Mouse (Mus musculus) CH12.LX (cell line): ENCODE data around the gene Stag1. TPM values are rescaled to one million over a fixed set of nuclear protein-coding genes. Genes with fewer than 3 reads are reported as not detected.

Experiments used
- DNase-seq: peaks from one replicate; pipeline ENCODE4 v3.0.0-alpha.2; 2013; ENCODE audit errors: extremely low read depth
- H3K27ac ChIP-seq: 2 replicates; pipeline ENCODE4 v1.5.1; 2012; ENCODE audit warnings: low read depth, mild to moderate bottlenecking, control low read depth, moderate library complexity; ENCODE audit not compliant: insufficient read depth
- H3K27me3 ChIP-seq: replicated peaks from 2 replicates; pipeline ENCODE3; 2012; ENCODE audit warnings: inconsistent platforms
- H3K36me3 ChIP-seq, 2 experiments: replicated peaks in 1 of 2; 2 replicates each; pipeline versions ENCODE3 to v1.6.1; 2012; ENCODE audit warnings: inconsistent platforms in 1 of 2, low read length in 1 of 2, mild to moderate bottlenecking in 1 of 2, mixed read lengths in 1 of 2, moderate library complexity in 1 of 2; ENCODE audit not compliant: control insufficient read depth in 1 of 2, insufficient read depth in 1 of 2
- H3K4me1 ChIP-seq, 2 experiments: 2 replicates each; pipeline ENCODE4 v1.6.1; 2012; ENCODE audit warnings: inconsistent platforms in 1 of 2, moderate library complexity in 1 of 2; ENCODE audit not compliant: insufficient read depth in 2 of 2, control insufficient read depth in 1 of 2
- H3K4me2 ChIP-seq: 2 replicates; pipeline ENCODE4 v1.6.1; 2012; ENCODE audit warnings: low read depth, mild to moderate bottlenecking, control low read depth; ENCODE audit not compliant: poor library complexity, insufficient read depth, severe bottlenecking
- H3K4me3 ChIP-seq, 3 experiments: fragments of 150-350 bp in 1 of 3; sonication (generic) in 1 of 3; replicated peaks in 1 of 3; 2 replicates each; pipeline versions ENCODE3 to v1.5.1; 2011 to 2012; ENCODE audit warnings: low read depth in 2 of 3, low read length in 2 of 3, mild to moderate bottlenecking in 2 of 3, moderate library complexity in 2 of 3, control low read depth in 1 of 3, improper control_type of control experiment in 1 of 3, inconsistent platforms in 1 of 3, mixed read lengths in 1 of 3; ENCODE audit not compliant: poor library complexity in 1 of 3
- H3K79me2 ChIP-seq: replicated peaks from 2 replicates; pipeline ENCODE4 v1.6.1; 2012; ENCODE audit warnings: mild to moderate bottlenecking, moderate library complexity; ENCODE audit not compliant: control insufficient read depth, poor library complexity, insufficient read depth, severe bottlenecking; ENCODE audit errors: extremely low read depth
- H3K9ac ChIP-seq: 2 replicates; pipeline ENCODE4 v1.6.1; 2012; ENCODE audit warnings: low read depth, mild to moderate bottlenecking, control low read depth, moderate library complexity; ENCODE audit not compliant: insufficient read depth
- H3K9me3 ChIP-seq: replicated peaks from 2 replicates; pipeline ENCODE3; 2012; ENCODE audit warnings: low read length, inconsistent platforms, mixed read lengths
- CHD1 ChIP-seq: IDR thresholded peaks from 2 replicates; pipeline ENCODE4 v1.6.1; 2012; ENCODE audit warnings: low read depth, low read length, improper control_type of control experiment, inconsistent platforms
- CTCF ChIP-seq, 2 experiments: IDR thresholded peaks in 1 of 2; conservative IDR thresholded peaks in 1 of 2; 2 replicates each; pipeline ENCODE4 v1.5.1; 2011 to 2012; ENCODE audit warnings: low read depth in 2 of 2, low read length in 2 of 2, improper control_type of control experiment in 1 of 2, inconsistent platforms in 1 of 2, mild to moderate bottlenecking in 1 of 2, moderate library complexity in 1 of 2
- E2F4 ChIP-seq: IDR thresholded peaks from 2 replicates; pipeline ENCODE4 v1.6.1; 2011; ENCODE audit warnings: low read depth, low read length, improper control_type of control experiment; ENCODE audit not compliant: insufficient replicate concordance
- ELF1 ChIP-seq: IDR thresholded peaks from 2 replicates; pipeline ENCODE4 v1.6.1; 2014; ENCODE audit warnings: low read depth, mild to moderate bottlenecking, inconsistent platforms, low read length, improper control_type of control experiment
- ETS1 ChIP-seq: conservative IDR thresholded peaks from 2 replicates; pipeline ENCODE4 v1.6.1; 2012; ENCODE audit warnings: low read depth, mild to moderate bottlenecking, inconsistent platforms, low read length, improper control_type of control experiment, moderate library complexity
- JUN ChIP-seq: IDR thresholded peaks from 2 replicates; pipeline ENCODE4 v1.6.1; 2011; ENCODE audit warnings: low read depth, mild to moderate bottlenecking, low read length, improper control_type of control experiment, moderate library complexity; ENCODE audit not compliant: insufficient read depth
- MAFK ChIP-seq: IDR thresholded peaks from 2 replicates; pipeline ENCODE4 v1.6.1; 2011; ENCODE audit warnings: low read length, improper control_type of control experiment; ENCODE audit not compliant: insufficient replicate concordance
- MYC ChIP-seq: IDR thresholded peaks from 2 replicates; pipeline ENCODE4 v1.6.1; 2011; ENCODE audit warnings: low read depth, mild to moderate bottlenecking, improper control_type of control experiment, low read length
- NELFE ChIP-seq: IDR thresholded peaks from 2 replicates; pipeline ENCODE4 v1.6.1; 2011; ENCODE audit warnings: low read depth, low read length, improper control_type of control experiment
- NRF1 ChIP-seq: IDR thresholded peaks from 2 replicates; pipeline ENCODE4 v1.6.1; 2014; ENCODE audit warnings: low read depth, mild to moderate bottlenecking, inconsistent platforms, low read length, improper control_type of control experiment, moderate library complexity
- PAX5 ChIP-seq: IDR thresholded peaks from 2 replicates; pipeline ENCODE4 v1.6.1; 2012; ENCODE audit warnings: low read length, inconsistent platforms, mixed read lengths
- POLR2AphosphoS2 ChIP-seq: IDR thresholded peaks from 2 replicates; pipeline ENCODE4 v1.6.1; 2011; ENCODE audit warnings: low read depth, low read length, improper control_type of control experiment
- ZC3H11A ChIP-seq: IDR thresholded peaks from 2 replicates; pipeline ENCODE4 v1.6.1; 2012; ENCODE audit warnings: low read depth, mild to moderate bottlenecking, inconsistent platforms, low read length, improper control_type of control experiment
- ZNF384 ChIP-seq: IDR thresholded peaks from 2 replicates; pipeline ENCODE4 v1.6.1; 2012; ENCODE audit warnings: low read depth, low read length, improper control_type of control experiment, inconsistent platforms
- dilution Hi-C: fragments of 300-500 bp; cut with MboI; formaldehyde crosslinking; loops from 2 replicates; pipeline ENCODE4 v1.14.3; 2020; ENCODE audit warnings: low sequenced_read_pairs; ENCODE audit not compliant: extremely low pct_unique_long_range_greater_than_20kb, extremely low pct_ligation_motif_present
- in situ Hi-C: fragments of 300-500 bp; cut with MboI; formaldehyde crosslinking; loops from 3 replicates; pipeline ENCODE4 v1.14.3; 2019; ENCODE audit warnings: low sequenced_read_pairs, low pct_ligation_motif_present, low pct_unique_long_range_greater_than_20kb, mixed read lengths
- polyA plus RNA-seq: library from polyadenylated mRNA; unstranded; fragments of >175 nt; gene quantifications from 2 replicates; pipeline ENCODE4 v1.2.1, GENCODE M21; 2012; ENCODE audit warnings: low read depth; ENCODE audit not compliant: insufficient read length
- total RNA-seq, 2 experiments: library from RNA; depleted of rRNA; stranded (reverse); fragments of 300-350 nt in 1 of 2; fragments of >200 nt in 1 of 2; gene quantifications; 2 replicates each; pipeline ENCODE4 v1.2.3; 2012 to 2014

Stag1 gene
- total and polyA plus RNA-seq, 3 experiments: 24.5 to 45.9 (median 33.7) TPM

- Histone ChIP-seq H3K36me3 (no peaks in the 10 kb centered on the region), H3K27ac (no peak overlapping the region), H3K4me2 (peak overlapping the region; percentile 69), H3K9me3 (no peaks in the 10 kb centered on the region), H3K79me2 (peaks cover 40% of the 10 kb centered on the region), H3K9ac (peak overlapping the region; percentile 100), H3K27me3 (no peaks in the 10 kb centered on the region), H3K4me3 (peak overlapping the region in 2 of 3 experiments; percentile 57 to 87), H3K4me1 (peaks cover 4 to 20% of the 10 kb centered on the region in 2 experiments; a peak in 3 of 4 replicates)
- dilution Hi-C loops (no loop called here), in situ Hi-C loops (no loop called here)
- no peak for DNase-seq
- TF ChIP-seq CHD1: no peak; the same call in 1 of the 2 replicates
- peak; percentile 61; the same call in 1 of the 2 replicates for TF ChIP-seq ZNF384
These were observed 47.7 kb downstream of the Stag1 start for GRCm38 (mm10) chr9:100645026-100645940.

- Histone ChIP-seq H3K4me3 (no peak overlapping the region), H3K4me2 (0 out of 2 replicates have a peak overlapping the region, but pooled peaks have one; percentile 56), H3K4me1 (peaks cover 4 to 17% of the 10 kb centered on the region in 2 experiments; a peak in 3 of 4 replicates), H3K9ac (no peak overlapping the region), H3K27me3 (no peaks in the 10 kb centered on the region), H3K36me3 (no peaks in the 10 kb centered on the region), H3K27ac (no peak overlapping the region), H3K9me3 (no peaks in the 10 kb centered on the region), H3K79me2 (peaks cover 40% of the 10 kb centered on the region)
- TF ChIP-seq NELFE (no peak), JUN (no peak), ELF1 (no peak), MAFK (no peak), ZC3H11A (no peak), E2F4 (no peak), NRF1 (no peak), PAX5 (no peak), CHD1 (no peak), POLR2AphosphoS2 (no peak), ETS1 (no peak), MYC (no peak), CTCF (conservative IDR thresholded peaks at IDR 0.05 in 1 of 2, IDR thresholded peaks at IDR 0.05 in 1 of 2; ENCODE audit: low read depth in 2 of 2, low read length in 2 of 2) (no peak), ZNF384 (no peak)
- in situ Hi-C loops: no loop called here
- dilution Hi-C loops: no loop called here
- no peak for DNase-seq
These were observed 48.7 kb downstream of the Stag1 start for GRCm38 (mm10) chr9:100646276-100646675.
